Mouse (Mus musculus) adipocyte (in vitro differentiated cells): Measurements from ENCODE around the gene Osbpl3.
"Not testable (repeated sequence)": the region's sequence is repeated elsewhere in the genome, so short reads cannot be mapped to it uniquely, and the experiment has no call there.

Experiments used
- DNase-seq: peaks from one replicate; pipeline ENCODE4 v3.0.0-alpha.2; 2016; ENCODE audit warnings: low spot score

Osbpl3 gene

DNA sequence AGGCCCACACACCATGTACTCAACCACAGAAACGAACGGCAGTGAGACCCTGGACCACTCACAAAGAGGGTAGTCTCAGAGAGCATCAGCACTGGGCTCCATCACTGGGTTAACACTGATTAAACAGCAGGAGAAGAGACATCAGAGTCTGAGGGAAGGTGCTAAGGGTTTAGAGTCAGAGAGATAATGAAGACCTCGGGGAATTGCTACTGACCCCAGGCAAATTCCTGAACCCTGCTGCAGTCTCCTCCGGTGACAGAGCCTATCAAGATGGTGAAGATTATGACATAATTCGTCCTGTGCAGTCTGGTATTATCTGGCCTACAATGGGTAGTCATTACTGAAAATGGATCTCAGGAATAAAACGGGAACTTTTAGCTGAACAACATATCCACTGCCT lies 2.4 kb downstream of the Osbpl3 start:
- DNase-seq, result no peak

GRCm38 (mm10) chr6:50452220-50452619 lies 3.8 kb downstream of the Osbpl3 start:
- DNase-seq, result no peak

DNA sequence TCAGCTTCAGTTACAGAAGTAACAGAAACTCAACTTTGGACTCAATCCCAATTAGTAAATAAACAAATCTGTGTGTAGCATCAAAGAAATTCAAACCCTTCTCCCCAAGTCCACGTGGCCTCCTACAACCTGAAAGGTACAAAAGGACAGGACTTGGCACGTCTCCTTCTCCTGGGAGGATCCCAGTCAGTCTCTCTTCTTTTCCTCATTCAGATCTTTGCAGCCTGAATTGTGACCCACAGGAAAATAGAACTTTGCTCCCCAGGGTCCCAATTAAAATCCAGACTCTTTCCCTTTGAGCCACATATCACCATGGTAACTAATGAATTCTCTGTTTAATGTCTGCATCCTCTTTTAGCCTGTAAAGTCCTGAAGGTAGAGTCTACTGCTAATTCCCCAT lies 10.4 kb downstream of the Osbpl3 start:
- DNase-seq, result no peak

GRCm38 (mm10) chr6:50440966-50441862 lies 14.8 kb downstream of the Osbpl3 start:
- DNase-seq, result peak; percentile 84

DNA sequence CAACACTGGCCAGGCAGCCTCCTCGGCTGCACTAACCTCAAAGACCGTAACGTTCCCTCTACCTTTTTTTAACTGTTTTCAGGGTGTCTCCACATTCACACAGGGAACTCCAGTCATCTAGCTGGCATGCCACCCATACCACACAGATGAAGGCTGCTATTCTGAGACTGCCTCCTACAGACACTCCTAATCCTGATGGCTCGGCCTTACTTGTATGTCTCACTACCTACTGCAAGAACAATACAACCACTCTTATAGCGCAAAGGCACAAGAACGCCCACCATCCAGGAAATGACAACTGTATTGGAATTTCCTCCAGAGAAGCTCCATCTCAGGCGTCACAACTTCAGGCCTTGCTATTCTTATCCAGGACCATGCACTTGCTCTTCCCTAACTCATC lies 15.8 kb downstream of the Osbpl3 start:
- no peak for DNase-seq

DNA sequence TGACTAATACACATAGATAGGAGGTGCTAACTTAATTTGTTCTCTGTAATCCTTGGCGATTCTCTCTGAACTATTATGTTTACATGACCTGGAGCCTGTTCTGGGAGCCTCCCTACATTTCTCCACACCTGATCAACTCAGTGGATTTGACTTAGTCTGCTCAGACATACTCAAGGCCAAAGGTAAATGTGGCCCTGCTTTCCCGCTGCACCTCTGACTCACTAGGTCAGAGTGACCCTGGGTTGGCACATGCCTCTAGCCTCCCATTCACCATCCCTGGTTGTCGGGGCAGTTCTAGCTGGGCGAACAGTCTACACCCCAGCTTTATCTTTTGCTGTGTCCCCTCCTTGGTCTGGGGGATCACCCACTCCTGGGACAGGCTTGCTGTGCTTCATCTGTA lies 17.1 kb downstream of the Osbpl3 start:
- DNase-seq, result not testable (repeated sequence)

DNA sequence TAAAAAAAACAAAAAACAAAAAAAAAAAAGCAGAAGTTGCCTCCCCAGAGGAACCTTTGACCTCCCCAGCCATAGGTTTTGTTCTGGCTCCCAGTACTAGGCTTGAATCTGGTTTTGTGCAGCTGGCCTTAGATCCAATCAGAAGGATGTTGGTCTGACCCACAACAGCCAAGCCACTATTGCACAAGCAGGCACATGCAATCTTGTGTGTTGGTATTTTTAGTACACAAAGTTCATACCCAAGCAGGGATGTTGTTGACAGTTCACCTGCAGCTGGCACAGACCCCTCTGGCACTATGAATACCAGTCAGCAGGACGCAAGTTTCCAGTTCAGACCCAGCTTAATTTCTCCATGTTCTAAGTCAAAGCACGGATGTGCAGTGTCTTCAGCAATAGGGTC lies 18.2 kb downstream of the Osbpl3 start:
- peak; percentile 78 for DNase-seq

- DNase-seq, result peak; percentile 28
These were observed 19.3 kb downstream of the Osbpl3 start for GRCm38 (mm10) chr6:50436661-50437060.

- no peak for DNase-seq
These were observed 23.5 kb downstream of the Osbpl3 start for GRCm38 (mm10) chr6:50432491-50432890.

GRCm38 (mm10) chr6:50429299-50429698 lies 26.7 kb downstream of the Osbpl3 start:
- DNase-seq, result no peak

DNA sequence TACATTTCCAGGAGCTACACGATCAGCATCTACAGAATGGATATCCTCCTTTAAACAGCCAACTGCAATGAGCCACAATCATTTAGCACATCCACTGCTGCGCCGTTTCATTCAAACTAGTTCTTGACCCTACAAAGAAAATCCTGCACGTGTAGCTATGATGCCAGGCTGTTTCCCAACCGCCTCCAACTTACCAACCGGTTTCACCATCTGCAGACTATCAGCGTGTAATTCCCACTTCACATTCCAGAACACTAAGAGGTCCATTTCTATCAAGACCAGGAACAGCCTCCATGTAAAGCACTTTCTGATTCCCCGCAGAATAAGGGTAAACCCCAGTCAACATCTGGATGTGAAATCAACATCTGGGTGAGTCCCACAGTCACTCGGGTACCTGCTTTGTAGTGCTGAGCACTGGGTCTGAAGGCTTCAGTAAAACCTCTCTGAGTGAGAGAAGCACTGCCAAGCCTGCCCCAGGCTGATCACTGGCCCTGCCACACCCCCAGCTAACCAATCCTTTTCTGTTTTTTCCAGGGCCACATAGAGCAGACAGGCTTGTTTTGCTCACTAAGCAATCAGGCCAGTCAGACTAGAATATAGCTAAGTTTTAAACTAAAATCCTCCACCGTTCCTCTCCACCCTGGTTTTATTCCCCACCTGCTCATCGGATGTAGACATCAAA lies 28.8 kb downstream of the Osbpl3 start:
- no peak for DNase-seq

- DNase-seq, result no peak
These were observed 29.4 kb downstream of the Osbpl3 start for GRCm38 (mm10) chr6:50426571-50426970.

GRCm38 (mm10) chr6:50424271-50424670 lies 31.7 kb downstream of the Osbpl3 start:
- DNase-seq, result no peak

DNA sequence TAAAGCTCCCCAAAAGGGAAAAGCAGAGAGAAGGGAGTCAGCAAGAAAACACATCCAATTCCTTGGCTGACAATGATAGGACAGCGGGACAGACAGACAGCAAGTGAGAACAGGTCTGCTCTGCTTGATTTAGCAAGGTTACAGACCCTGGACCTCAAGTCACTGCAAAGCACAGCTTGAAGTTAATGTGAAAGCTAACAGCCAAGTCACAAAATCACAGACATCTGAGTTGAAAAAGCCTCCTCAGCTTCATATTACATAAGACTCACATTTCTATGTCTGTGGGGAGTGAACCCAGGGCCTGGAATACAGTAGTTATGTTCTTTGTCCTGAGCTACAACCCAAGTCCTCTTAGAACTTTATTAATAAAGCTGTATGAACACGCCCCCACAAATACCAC lies 35.6 kb downstream of the Osbpl3 start:
- DNase-seq, result no peak

DNA sequence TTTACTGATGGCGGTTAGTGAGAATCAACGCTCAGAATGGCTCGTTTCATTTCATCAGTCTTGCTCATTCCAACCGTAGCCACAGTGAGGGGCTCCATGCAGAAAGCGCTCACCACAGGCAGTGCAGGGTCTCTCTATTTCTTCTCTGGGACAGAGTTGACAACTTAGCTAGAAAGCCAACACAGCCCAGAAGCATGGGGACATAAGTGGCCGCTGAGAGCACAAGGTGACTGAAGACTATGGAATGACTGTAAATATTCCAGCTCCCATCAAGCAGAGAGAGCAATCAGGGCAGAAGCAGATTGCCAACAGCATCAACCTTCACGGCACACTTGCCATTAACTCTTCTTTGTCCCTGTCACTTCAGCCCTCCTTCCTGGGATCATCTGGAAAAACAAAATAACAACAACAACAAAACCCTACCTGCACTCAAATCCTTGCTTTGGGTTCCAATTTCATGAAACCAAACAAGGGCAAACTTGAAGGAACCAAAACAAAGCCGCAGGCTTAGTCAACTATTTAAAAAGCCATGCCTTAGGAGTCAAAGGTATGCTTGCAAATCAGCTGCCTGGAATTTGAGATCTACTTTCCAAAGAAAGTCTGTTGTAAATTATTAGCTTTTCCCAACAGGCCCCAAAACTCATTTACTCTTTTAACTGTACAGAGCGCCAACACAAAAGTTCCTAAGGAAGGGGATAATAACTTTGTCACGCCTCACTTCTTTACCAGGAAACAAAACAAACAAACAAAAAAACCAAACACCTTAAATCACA lies 36.3 kb downstream of the Osbpl3 start:
- no peak for DNase-seq

- DNase-seq, result no peak
These were observed 37.0 kb downstream of the Osbpl3 start for GRCm38 (mm10) chr6:50418951-50419350.

- DNase-seq, result no peak
These were observed 39.1 kb downstream of the Osbpl3 start for GRCm38 (mm10) chr6:50416854-50417253.

- no peak for DNase-seq
These were observed 40.6 kb downstream of the Osbpl3 start for GRCm38 (mm10) chr6:50415431-50415830.

GRCm38 (mm10) chr6:50414547-50414946 lies 41.5 kb downstream of the Osbpl3 start:
- DNase-seq, result peak; percentile 49

DNA sequence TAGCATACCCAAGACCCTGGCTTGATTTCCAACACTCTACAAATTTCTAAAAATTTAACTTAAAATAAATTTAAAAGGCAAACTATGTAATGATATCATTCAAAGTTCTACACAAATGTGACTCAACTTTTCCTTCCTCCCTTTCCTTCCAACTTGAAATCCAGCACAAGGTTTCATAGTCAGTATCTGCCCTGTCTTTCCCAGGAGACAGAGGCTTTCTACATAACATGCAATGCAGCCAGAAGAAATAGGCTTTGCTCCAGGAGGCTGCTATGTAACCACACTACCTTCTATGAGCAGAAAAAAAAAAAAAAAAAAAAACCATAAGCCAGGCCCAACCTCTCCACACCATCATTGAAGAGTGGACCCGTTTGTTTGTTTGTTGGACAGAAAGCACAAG lies 42.6 kb downstream of the Osbpl3 start:
- peak; percentile 91 for DNase-seq

DNA sequence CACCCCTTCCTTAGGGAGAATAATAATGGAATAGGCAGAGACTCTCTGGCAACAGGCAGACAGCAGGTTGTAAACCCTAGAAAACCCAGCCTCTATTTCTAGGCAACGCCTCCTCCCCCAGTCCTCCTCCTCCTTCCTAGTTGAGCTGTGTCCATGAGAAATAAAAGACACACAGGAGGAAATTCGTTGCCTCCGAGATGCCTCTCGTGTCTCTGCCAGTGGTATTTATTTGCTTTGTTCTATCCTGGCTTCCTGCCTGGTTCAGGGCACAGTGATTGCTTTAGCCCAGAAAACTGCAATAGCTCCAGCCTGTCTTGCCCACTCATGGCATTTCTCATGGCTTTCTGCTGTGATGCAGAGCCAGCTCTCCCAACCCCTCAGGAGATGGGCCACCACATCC lies 43.8 kb downstream of the Osbpl3 start:
- peak; percentile 81 for DNase-seq

DNA sequence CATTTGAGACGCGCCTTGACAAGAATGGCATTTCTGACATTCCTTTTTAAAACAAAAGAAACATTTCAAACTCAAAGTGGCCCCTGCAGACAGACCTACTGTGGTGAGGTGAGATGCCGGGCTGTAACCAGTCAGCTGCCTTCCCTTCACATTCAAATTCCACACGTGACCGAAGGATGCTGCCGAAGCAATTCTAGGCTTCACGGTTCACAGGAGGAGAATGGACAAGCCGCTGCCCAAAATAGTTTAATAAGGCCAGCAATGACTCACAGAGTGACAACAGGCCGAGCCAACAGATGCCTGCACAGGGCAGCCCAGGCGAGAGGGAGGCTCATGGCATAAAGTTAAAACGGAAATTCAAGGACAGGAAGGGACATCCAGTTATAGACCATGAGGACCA lies 51.3 kb downstream of the Osbpl3 start:
- no peak for DNase-seq

GRCm38 (mm10) chr6:50403524-50403923 lies 52.5 kb downstream of the Osbpl3 start:
- DNase-seq, result no peak
